Mouse (Mus musculus) hindbrain, embryonic 11.5 days (tissue): Measurements from ENCODE around the gene D5Ertd579e. TPM values are rescaled to one million over a fixed set of nuclear protein-coding genes. Genes with fewer than 3 reads are reported as not detected.
"Not testable (repeated sequence)": the region's sequence is repeated elsewhere in the genome, so short reads cannot be mapped to it uniquely, and the experiment has no call there.

Experiments used
- ATAC-seq: fragments of 200-750 bp; cut with Nextera tagmentation; 2 replicates; pipeline ENCODE4 v1.8.0; 2017; ENCODE audit warnings: mild to moderate bottlenecking, moderate TSS enrichment, moderate library complexity; ENCODE audit not compliant: low FRiP score
- DNase-seq: peaks from one replicate; pipeline ENCODE4 v3.0.0-alpha.2; 2015; ENCODE audit warnings: low spot score
- H3K27ac ChIP-seq: fragments of 300-500 bp; sonication (generic); 2 replicates; pipeline ENCODE4 v1.5.1; 2014; ENCODE audit warnings: mild to moderate bottlenecking, low read depth, low read length
- H3K27me3 ChIP-seq: fragments of 300-500 bp; sonication (generic); 2 replicates; pipeline ENCODE4 v1.6.1; 2014; ENCODE audit warnings: mild to moderate bottlenecking, low read length, moderate library complexity, mixed read lengths; ENCODE audit not compliant: control insufficient read depth, insufficient read depth
- H3K36me3 ChIP-seq: fragments of 300-500 bp; sonication (generic); 2 replicates; pipeline ENCODE4 v1.6.1; 2014; ENCODE audit warnings: mild to moderate bottlenecking, low read length, moderate library complexity, mixed read lengths; ENCODE audit not compliant: control insufficient read depth, insufficient read depth
- H3K4me1 ChIP-seq: fragments of 300-500 bp; sonication (generic); replicated peaks from 2 replicates; pipeline ENCODE4 v1.6.1; 2014; ENCODE audit warnings: low read length, mixed read lengths; ENCODE audit not compliant: control insufficient read depth, insufficient read depth
- H3K4me2 ChIP-seq: fragments of 300-500 bp; sonication (generic); replicated peaks from 2 replicates; pipeline ENCODE4 v1.6.1; 2014; ENCODE audit warnings: mild to moderate bottlenecking, low read depth, low read length
- H3K4me3 ChIP-seq: fragments of 300-500 bp; sonication (generic); 2 replicates; pipeline ENCODE4 v1.5.1; 2014; ENCODE audit warnings: low read depth, low read length
- H3K9ac ChIP-seq: fragments of 300-500 bp; sonication (generic); 2 replicates; pipeline ENCODE4 v1.6.1; 2014; ENCODE audit warnings: low read depth, low read length
- H3K9me3 ChIP-seq: fragments of 300-500 bp; sonication (generic); 2 replicates; pipeline ENCODE4 v1.6.1; 2016; ENCODE audit warnings: low read length; ENCODE audit not compliant: control insufficient read depth
- WGBS: fragments of 180-500 bp; shearing (Covaris S2); extraction: QIAGEN DNeasy Blood & Tissue Kit; methylation state at CpG from one replicate; pipeline ENCODE4 v1.1.7; 2014; 5-methylcytosine and 5-hydroxymethylcytosine counted together
- polyA plus RNA-seq: library from polyadenylated mRNA; unstranded; fragments of >200 nt; fragmentation: Nextera tagmentation; extraction: Ambion mirVana; gene quantifications from 2 replicates; pipeline ENCODE4 v1.2.1, GENCODE M21; 2014

The D5Ertd579e gene
- polyA plus RNA-seq, 1 experiment from 2014 or later = 34.4 TPM

DNA sequence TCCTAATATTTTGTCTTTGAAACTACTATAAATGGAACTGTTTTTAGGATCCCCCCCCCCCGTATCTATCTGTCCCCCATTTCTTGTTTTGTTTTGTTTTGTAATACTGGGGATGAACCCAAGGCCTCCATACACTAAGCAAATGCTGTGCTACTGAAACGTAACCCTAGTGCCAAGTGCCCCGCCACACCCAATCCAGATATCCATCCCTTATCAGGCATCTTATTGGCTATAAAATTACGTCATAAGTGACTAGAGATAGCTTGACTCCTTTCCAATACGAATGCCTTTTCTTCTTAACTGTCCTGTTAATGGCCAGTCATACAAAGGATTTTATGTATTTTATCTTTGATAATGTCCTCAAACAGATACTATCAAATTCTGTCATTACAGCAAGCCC is 28.7 kb downstream of the D5Ertd579e start:
- Histone ChIP-seq H3K36me3 (no peaks in the 10 kb centered on the region; the same call in 1 of the 2 replicates), H3K9ac (no peak overlapping the region), H3K9me3 (no peaks in the 10 kb centered on the region), H3K27me3 (no peaks in the 10 kb centered on the region), H3K4me3 (no peak overlapping the region), H3K4me1 (no peaks in the 10 kb centered on the region), H3K4me2 (no peak overlapping the region), H3K27ac (no peak overlapping the region)
- DNase-seq (no peak), ATAC-seq (no peak)
- WGBS = 94% methylated on average over 5 of the region's 5 CpGs

DNA sequence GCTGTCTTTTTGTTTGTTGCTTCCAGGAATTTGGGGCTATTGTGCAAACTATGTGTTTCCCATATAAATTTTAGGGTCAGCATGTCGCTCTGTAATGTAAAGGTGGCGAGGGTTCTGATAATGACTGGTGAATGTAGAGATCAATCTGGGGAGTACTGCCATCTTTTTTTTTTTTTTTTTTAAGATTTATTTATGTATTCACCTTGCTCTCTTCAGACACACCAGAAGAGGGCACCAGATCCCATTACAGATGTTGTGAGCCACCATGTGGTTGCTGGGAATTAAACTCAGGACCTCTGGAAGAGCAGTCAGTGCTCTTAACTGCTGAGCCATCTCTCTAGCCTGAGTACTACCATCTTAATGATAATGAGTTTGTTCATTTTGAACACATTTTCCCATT is 29.1 kb downstream of the D5Ertd579e start:
- H3K9ac ChIP-seq, H3K27me3 ChIP-seq, H3K4me1 ChIP-seq, DNase-seq, H3K4me2 ChIP-seq, ATAC-seq, H3K27ac ChIP-seq, H3K9me3 ChIP-seq, H3K36me3 ChIP-seq, H3K4me3 ChIP-seq: not testable (repeated sequence)
- WGBS = 94% methylated on average over 2 of the region's 2 CpGs

DNA sequence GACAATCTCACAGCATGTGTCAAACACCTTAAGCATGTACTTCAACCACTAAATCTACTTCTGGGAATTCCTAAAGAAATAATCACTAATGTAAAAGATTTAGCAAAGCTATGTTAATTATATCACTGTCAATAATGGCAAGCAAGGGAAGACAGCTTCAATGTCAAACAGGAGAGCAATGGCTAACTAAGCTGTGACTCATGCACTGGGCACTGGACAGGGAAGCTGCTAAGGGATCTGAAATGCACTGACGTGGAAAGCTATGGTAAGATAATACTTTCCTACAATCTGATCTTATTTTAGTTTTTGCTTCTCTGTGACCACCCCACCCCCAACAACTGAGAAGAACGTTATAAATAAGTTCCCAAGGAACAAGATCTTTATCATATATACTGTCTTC is 32.5 kb downstream of the D5Ertd579e start:
- DNase-seq (no peak), ATAC-seq (no peak)
- Histone ChIP-seq H3K4me1 (no peaks in the 10 kb centered on the region), H3K4me2 (no peak overlapping the region), H3K9ac (no peak overlapping the region), H3K9me3 (no peaks in the 10 kb centered on the region), H3K27me3 (no peaks in the 10 kb centered on the region), H3K4me3 (no peak overlapping the region), H3K27ac (no peak overlapping the region), H3K36me3 (no peaks in the 10 kb centered on the region; the same call in 1 of the 2 replicates)
- 84% methylated on average over 2 of the region's 2 CpGs for WGBS

DNA sequence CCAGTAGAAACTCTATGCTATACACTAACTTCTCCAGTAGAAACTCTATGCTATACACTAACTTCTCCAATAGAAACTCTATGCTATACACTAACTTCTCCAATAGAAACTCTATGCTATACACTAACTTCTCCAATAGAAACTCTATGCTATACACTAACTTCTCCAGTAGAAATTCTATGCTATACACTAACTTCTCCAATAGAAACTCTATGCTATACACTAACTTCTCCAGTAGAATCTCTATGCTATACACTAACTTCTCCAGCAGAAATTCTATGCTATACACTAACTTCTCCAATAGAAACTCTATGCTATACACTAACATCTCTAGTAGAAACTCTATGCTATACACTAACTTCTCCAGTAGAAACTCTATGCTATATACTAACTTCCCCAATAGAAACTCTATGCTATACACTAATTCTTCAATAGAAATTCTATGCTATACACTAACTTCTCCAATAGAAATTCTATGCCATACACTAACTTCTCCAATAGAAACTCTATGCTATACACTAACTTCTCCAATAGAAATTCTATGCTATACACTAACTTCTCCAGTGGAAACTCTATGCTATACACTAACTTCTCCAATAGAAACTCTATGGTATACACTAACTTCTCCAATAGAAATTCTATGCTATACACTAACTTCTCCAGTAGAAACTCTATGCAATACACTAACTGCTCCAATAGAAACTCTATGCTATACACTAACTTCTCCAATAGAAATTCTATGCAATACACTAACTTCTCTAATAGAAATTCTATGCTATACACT is 34.7 kb downstream of the D5Ertd579e start:
- not testable (repeated sequence) for H3K4me2 ChIP-seq, DNase-seq, H3K27ac ChIP-seq, H3K4me1 ChIP-seq, H3K9ac ChIP-seq, H3K9me3 ChIP-seq, ATAC-seq, H3K4me3 ChIP-seq, H3K36me3 ChIP-seq, H3K27me3 ChIP-seq

DNA sequence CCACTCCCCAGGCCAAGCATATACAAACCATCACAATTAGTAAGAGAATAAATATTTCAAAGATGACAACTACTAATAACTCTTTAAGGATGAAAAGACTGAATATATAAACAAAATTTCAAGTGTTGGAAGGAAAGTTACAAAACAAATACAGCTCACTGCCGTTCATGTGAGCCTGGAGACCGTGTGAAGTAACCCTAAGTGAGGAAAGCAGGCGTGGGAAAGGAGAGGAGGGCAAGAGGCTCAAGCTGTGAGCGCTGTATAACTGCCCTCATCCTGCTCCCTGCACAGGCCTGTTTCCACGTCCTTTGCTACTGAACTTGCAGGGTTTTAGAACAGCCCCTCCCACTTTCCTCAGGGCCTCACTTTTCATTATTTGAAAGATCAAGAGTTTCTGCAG is 70.2 kb downstream of the D5Ertd579e start:
- no peaks in the 10 kb centered on the region for H3K36me3 ChIP-seq
- 86% methylated on average over 5 of the region's 5 CpGs for WGBS
- H3K27ac ChIP-seq = no peak overlapping the region
- no peak for ATAC-seq
- H3K9me3 ChIP-seq = no peaks in the 10 kb centered on the region
- H3K4me1 ChIP-seq = no peaks in the 10 kb centered on the region; the same call in 1 of the 2 replicates
- no peak overlapping the region for H3K4me2 ChIP-seq
- H3K4me3 ChIP-seq = no peak overlapping the region
- no peak for DNase-seq
- H3K9ac ChIP-seq = no peak overlapping the region
- H3K27me3 ChIP-seq = no peaks in the 10 kb centered on the region

- DNase-seq (no peak), ATAC-seq (no peak)
- no peak overlapping the region for H3K27ac ChIP-seq
- no peaks in the 10 kb centered on the region for H3K36me3 ChIP-seq
- no peak overlapping the region for H3K9ac ChIP-seq
- WGBS = 95% methylated on average over 5 of the region's 5 CpGs
- H3K4me1 ChIP-seq = no peaks in the 10 kb centered on the region; the same call in 1 of the 2 replicates
- no peak overlapping the region for H3K4me2 ChIP-seq
- H3K27me3 ChIP-seq = no peaks in the 10 kb centered on the region
- H3K9me3 ChIP-seq = no peaks in the 10 kb centered on the region
- no peak overlapping the region for H3K4me3 ChIP-seq
Measured at GRCm38 (mm10) chr5:36623670-36624069, 72.2 kb downstream of the D5Ertd579e start.

- Histone ChIP-seq H3K9ac (no peak overlapping the region), H3K36me3 (peaks cover 3% of the 10 kb centered on the region), H3K27ac (no peak overlapping the region), H3K27me3 (no peaks in the 10 kb centered on the region), H3K4me1 (no peaks in the 10 kb centered on the region; the same call in 1 of the 2 replicates), H3K9me3 (no peaks in the 10 kb centered on the region), H3K4me2 (no peak overlapping the region), H3K4me3 (no peak overlapping the region)
- WGBS = 85% methylated on average over 5 of the region's 5 CpGs
- ATAC-seq = no peak
- DNase-seq = no peak
Measured at GRCm38 (mm10) chr5:36621058-36621449, 74.8 kb downstream of the D5Ertd579e start.

- ATAC-seq = no peak
- no peaks in the 10 kb centered on the region for H3K4me1 ChIP-seq
- H3K27me3 ChIP-seq = no peaks in the 10 kb centered on the region
- peaks cover 7% of the 10 kb centered on the region for H3K36me3 ChIP-seq
- DNase-seq = no peak
- H3K9ac ChIP-seq = no peak overlapping the region
- WGBS = 89% methylated on average over 8 of the region's 8 CpGs
- no peak overlapping the region for H3K4me2 ChIP-seq
- H3K9me3 ChIP-seq = no peaks in the 10 kb centered on the region
- H3K27ac ChIP-seq = no peak overlapping the region; the same call in 1 of the 2 replicates
- H3K4me3 ChIP-seq = no peak overlapping the region
Measured at GRCm38 (mm10) chr5:36620409-36621057, 75.3 kb downstream of the D5Ertd579e start.

DNA sequence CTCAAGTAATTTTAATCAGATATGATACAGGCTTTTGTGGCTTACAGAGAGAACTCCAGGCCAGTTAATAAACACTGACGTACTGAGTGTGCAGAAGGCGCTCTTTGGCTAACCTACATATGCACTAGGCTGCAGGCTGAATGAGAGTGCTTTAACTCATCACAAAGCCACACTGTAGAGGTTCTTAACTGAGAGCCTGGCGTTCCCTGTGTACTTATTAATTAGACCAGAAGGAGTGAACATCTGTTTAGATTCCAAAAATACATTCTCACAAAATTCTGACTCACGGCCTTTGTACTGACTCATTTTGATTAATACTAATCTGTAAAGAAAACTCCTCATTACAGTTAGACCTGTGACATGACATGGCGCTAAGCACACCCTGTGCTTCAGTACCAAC is 76.9 kb downstream of the D5Ertd579e start:
- H3K9me3 ChIP-seq = no peaks in the 10 kb centered on the region
- no peak overlapping the region for H3K4me2 ChIP-seq
- H3K27me3 ChIP-seq = no peaks in the 10 kb centered on the region
- peaks cover 12% of the 10 kb centered on the region for H3K36me3 ChIP-seq
- DNase-seq (no peak), ATAC-seq (no peak)
- H3K4me1 ChIP-seq = no peaks in the 10 kb centered on the region
- 93% methylated on average over 5 of the region's 5 CpGs for WGBS
- no peak overlapping the region for H3K27ac ChIP-seq
- H3K9ac ChIP-seq = no peak overlapping the region
- no peak overlapping the region for H3K4me3 ChIP-seq
